Mouse (Mus musculus): ENCODE data around the gene Lrp5.
"Not testable (repeated sequence)": the region's sequence is repeated elsewhere in the genome, so short reads cannot be mapped to it uniquely, and the experiment has no call there.

Gene Lrp5

GRCm38 (mm10) chr19:3695471-3695870, 9.1 kb upstream of the Lrp5 start:
- no peak for DNase-seq (ENCODE audit: low spot score)

GRCm38 (mm10) chr19:3695006-3695405, 8.6 kb upstream of the Lrp5 start:
- no peak for DNase-seq (ENCODE audit: low spot score)

- DNase-seq (ENCODE audit: low spot score), result no peak
These were observed 8.1 kb upstream of the Lrp5 start for GRCm38 (mm10) chr19:3694476-3694875.

GRCm38 (mm10) chr19:3692414-3693145, 6.2 kb upstream of the Lrp5 start:
- peak; percentile 40 for DNase-seq (ENCODE audit: low spot score)

DNA sequence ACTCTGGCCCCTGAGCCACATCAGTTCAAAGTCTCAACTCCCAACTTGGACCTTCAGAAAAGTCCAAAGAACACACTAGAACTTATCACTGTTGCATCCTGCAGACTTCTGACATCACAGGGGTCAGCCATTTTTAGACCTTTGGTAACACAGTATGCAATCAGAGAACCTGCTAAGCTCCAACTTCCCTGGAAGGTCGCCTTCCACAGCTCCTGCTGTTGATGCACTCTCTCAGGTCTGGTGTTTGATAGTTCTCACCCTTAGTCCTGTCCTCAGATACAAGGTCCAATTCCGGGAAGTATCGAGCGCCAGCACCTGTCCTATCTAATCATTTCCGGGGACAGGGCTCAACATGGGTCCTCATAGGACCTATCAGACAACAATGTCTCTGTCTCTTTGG, 5.0 kb upstream of the Lrp5 start:
- DNase-seq (ENCODE audit: low spot score), result no peak

- DNase-seq (ENCODE audit: low spot score), result no peak
These were observed 1.4 kb upstream of the Lrp5 start for GRCm38 (mm10) chr19:3687676-3688171.

- DNase-seq (ENCODE audit: low spot score), result peak; percentile 58
These were observed 651 bp downstream of the Lrp5 start for GRCm38 (mm10) chr19:3685611-3686214.

GRCm38 (mm10) chr19:3684957-3685580, 1.3 kb downstream of the Lrp5 start:
- DNase-seq (ENCODE audit: low spot score), result no peak

DNA sequence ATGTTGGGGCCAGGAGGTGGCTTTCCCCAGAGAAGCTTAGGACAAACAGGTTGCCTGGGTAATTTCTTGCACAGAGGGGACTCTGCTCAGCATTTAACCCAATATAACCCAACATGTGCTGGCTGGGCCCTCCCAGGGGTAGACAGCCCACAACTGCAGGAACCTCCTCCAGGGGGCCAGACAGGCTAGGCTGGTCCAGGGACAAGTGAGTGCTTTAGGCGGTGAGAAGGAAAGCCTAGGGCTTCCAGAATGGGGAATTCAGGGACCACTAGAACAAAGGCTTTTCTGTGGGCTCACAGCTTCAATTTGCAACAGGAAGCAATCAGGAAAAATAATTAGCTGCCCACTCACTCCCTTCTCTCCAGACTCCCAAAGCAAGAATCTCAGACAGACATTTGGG, 1.9 kb downstream of the Lrp5 start:
- no peak for DNase-seq (ENCODE audit: low spot score)

- DNase-seq (ENCODE audit: low spot score), result peak; percentile 82
These were observed 4.9 kb downstream of the Lrp5 start for GRCm38 (mm10) chr19:3681310-3681934.

DNA sequence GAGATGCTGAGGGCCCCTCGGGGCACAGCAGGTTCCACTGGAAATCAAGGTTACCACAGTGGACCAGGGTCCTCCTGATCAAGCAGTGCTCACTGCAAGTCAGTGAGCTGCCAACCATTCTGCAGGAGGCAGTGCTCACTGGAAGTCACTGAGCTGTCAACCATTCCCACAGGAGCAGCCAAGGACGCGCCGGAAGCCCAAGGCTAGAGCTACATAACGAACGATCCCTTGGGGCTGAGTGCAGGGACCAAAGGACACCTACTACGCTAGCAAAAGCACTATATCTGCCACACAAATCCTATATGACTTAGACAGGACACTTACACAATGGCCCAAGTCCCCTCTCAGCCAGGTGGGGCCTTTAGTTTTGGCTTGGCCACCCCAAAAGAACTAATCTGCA, 5.6 kb downstream of the Lrp5 start:
- DNase-seq (ENCODE audit: low spot score), result no peak

GRCm38 (mm10) chr19:3674122-3674855, 12.1 kb downstream of the Lrp5 start:
- DNase-seq (ENCODE audit: low spot score), result no peak

- DNase-seq (ENCODE audit: low spot score), result no peak
These were observed 13.2 kb downstream of the Lrp5 start for GRCm38 (mm10) chr19:3673149-3673548.

GRCm38 (mm10) chr19:3669100-3669499, 17.3 kb downstream of the Lrp5 start:
- DNase-seq (ENCODE audit: low spot score), result peak; percentile 56

DNA sequence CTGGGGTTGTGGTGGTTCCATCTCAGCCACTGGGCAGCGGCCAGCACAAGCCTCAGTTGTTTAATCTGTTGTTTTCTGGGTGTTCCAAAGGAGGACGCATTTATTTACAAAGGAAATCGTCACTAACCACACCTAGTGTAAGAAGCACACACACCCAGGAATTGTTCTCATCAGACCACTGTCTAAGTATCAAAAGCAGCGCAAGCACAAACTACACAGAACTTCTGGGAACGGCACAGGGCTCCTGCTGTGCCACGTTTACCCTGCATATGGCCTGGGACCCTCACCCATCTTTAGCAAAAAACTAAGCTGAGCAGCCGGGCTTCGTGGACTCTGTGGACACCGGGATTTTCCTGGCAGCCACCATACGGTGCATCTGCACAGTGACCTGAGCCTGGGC, 17.8 kb downstream of the Lrp5 start:
- DNase-seq (ENCODE audit: low spot score), result no peak

- no peak for DNase-seq (ENCODE audit: low spot score)
These were observed 18.4 kb downstream of the Lrp5 start for GRCm38 (mm10) chr19:3667979-3668378.

DNA sequence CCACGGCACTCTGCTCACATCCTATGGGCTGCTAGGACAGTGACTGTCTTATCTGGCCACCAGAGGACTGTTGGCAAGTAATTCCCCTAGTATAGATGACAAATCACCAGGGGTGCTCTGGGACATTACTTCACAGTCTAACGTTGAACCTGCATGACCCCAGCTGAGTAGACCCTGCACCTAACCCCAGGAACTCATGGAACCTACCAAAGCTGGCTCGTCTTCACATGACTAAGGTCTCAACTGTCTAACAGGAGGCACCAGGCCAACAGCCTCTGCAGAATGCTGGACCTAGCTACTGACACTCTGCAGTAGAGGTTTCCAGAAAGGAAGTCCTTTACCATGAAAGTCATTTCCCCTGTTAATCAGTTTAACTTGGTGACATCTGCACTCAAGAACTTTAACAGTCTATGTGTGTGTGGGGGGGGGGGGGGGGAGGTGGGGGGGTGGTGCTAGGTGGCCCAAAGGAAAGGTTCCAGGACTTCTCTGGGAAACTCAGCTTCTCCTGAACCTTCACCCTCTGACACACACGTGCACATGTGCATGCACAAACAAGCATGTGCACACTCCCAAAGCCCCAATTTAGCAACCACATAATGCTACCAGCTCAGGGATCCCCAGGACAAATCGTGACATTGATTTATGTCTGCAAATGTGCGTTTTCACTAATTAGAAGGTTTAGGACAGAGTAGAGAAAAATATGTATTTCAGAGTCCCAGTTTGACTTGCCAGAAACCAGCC, 19.0 kb downstream of the Lrp5 start:
- no peak for DNase-seq (ENCODE audit: low spot score)

DNA sequence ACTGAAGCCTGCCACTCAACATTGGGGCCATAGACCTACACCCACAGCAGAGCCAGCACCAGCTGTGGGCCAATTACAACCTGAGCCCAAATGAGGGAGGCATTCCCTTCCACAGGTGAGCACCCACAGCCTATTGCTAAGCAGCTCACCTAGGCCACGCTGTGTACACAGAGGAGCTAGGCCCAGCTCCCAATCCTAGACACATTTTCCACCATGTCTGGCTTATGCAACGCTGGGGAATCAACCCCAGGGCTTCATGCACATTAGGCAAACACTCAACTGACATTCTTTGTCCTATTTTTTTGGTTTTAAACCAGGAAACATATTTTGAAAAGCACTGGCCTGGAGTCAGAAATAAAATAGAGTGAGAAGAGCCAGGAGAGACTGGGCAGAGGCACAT, 19.7 kb downstream of the Lrp5 start:
- no peak for DNase-seq (ENCODE audit: low spot score)

DNA sequence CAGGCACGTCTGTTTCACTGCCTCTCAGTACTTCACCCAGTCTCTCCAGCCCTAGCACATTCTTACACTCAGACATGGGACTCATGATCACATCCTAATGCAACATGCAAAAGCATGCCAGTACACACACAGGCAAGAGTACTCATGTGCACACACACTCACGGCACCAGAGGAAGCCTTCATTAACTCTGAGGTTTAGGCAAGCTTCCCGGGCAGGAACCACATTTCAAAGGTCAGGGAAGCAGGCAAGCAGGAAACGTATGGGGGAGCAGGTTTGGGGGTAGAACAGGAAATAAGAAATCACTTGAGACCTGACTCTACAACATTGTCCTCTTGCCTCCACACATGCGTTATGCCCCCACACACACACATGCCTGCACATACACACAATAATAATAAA, 20.9 kb downstream of the Lrp5 start:
- DNase-seq (ENCODE audit: low spot score), result no peak

DNA sequence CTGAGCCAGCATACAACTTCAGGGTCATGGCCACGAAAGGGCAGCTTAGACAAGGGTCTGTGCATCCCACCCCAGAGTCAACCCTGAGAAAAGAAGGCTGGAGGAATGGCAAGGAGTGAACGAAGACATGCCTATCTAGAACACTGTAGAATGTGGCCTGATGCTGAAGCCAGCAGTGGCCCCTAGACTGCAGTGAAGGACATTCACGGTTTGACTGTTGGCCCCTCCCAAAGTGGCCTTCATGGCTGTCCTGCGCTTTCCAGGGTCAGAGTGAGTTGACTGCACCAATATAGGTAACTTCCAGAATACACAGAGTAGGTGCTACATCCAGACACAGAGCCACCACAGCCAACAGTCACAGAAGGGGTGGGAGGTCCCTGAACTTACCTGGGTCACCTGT, 28.4 kb downstream of the Lrp5 start:
- no peak for DNase-seq (ENCODE audit: low spot score)

- DNase-seq (ENCODE audit: low spot score), result not testable (repeated sequence)
These were observed 29.3 kb downstream of the Lrp5 start for GRCm38 (mm10) chr19:3657065-3657464.
